Mouse (Mus musculus) hindbrain, embryonic 10.5 days (tissue): ENCODE data around the gene Gm21962. TPM values are rescaled to one million over a fixed set of nuclear protein-coding genes. Genes with fewer than 3 reads are reported as not detected.
"Not testable (repeated sequence)": the region's sequence is repeated elsewhere in the genome, so short reads cannot be mapped to it uniquely, and the experiment has no call there.

Experiments used
- DNase-seq: peaks from one replicate; pipeline ENCODE4 v3.0.0-alpha.2; 2017; ENCODE audit warnings: low spot score
- H3K27ac ChIP-seq: fragments of 300-500 bp; sonication (generic); 2 replicates; pipeline ENCODE4 v1.5.1; 2016; ENCODE audit warnings: mild to moderate bottlenecking, moderate library complexity
- H3K27me3 ChIP-seq: fragments of 300-500 bp; sonication (generic); 2 replicates; pipeline ENCODE4 v1.6.1; 2016; ENCODE audit warnings: mild to moderate bottlenecking; ENCODE audit not compliant: poor library complexity, insufficient read depth, severe bottlenecking
- H3K36me3 ChIP-seq: fragments of 300-500 bp; sonication (generic); 2 replicates; pipeline ENCODE4 v1.6.1; 2016; ENCODE audit warnings: mild to moderate bottlenecking, moderate library complexity
- H3K4me1 ChIP-seq: fragments of 300-500 bp; sonication (generic); replicated peaks from 2 replicates; pipeline ENCODE4 v1.6.1; 2016; ENCODE audit warnings: mild to moderate bottlenecking
- H3K4me3 ChIP-seq: fragments of 300-500 bp; sonication (generic); 2 replicates; pipeline ENCODE4 v1.5.1; 2016; ENCODE audit warnings: mild to moderate bottlenecking, moderate library complexity
- H3K9me3 ChIP-seq: fragments of 300-500 bp; sonication (generic); 2 replicates; pipeline ENCODE4 v1.6.1; 2016; ENCODE audit warnings: mild to moderate bottlenecking, moderate library complexity
- WGBS: fragments of 180-500 bp; shearing (Covaris S2); methylation state at CpG from one replicate; pipeline ENCODE4 v1.1.7; 2016; 5-methylcytosine and 5-hydroxymethylcytosine counted together
- polyA plus RNA-seq: library from polyadenylated mRNA; unstranded; fragments of >200 nt; fragmentation: Nextera tagmentation; extraction: Ambion mirVana; gene quantifications from 2 replicates; pipeline ENCODE4 v1.2.1, GENCODE M21; 2016

Gene Gm21962
- polyA plus RNA-seq = not detected in 2 replicates

GRCm38 (mm10) chr3:137671224-137671623, at the start of gene Gm21962:
Gene Gm21962, plus strand, starts transcription at chr3:137671524.
- DNase-seq, H3K36me3 ChIP-seq, H3K9me3 ChIP-seq, H3K27me3 ChIP-seq, H3K4me3 ChIP-seq, H3K27ac ChIP-seq, H3K4me1 ChIP-seq: not testable (repeated sequence)
- no CpG with 5 or more reads among the region's 3 CpGs for WGBS

- Histone ChIP-seq H3K4me1 (peaks cover 18% of the 10 kb centered on the region), H3K36me3 (peaks cover 8% of the 10 kb centered on the region; the same call in 1 of the 2 replicates), H3K4me3 (no peak overlapping the region), H3K9me3 (no peaks in the 10 kb centered on the region), H3K27ac (no peak overlapping the region), H3K27me3 (peaks cover 45% of the 10 kb centered on the region)
- DNase-seq = no peak
- WGBS = 42% methylated on average over 6 of the region's 6 CpGs
These were observed 49.2 kb upstream of the Gm21962 start for GRCm38 (mm10) chr3:137622091-137622490.

GRCm38 (mm10) chr3:137622895-137623580, 48.3 kb upstream of the Gm21962 start:
- H3K36me3 ChIP-seq = peaks cover 8% of the 10 kb centered on the region; the same call in 1 of the 2 replicates
- peaks cover 18% of the 10 kb centered on the region for H3K4me1 ChIP-seq
- H3K27ac ChIP-seq = peak overlapping the region; percentile 84
- 27% methylated on average over 14 of the region's 14 CpGs for WGBS
- no peak for DNase-seq
- peak overlapping the region; percentile 66 for H3K4me3 ChIP-seq
- no peaks in the 10 kb centered on the region for H3K9me3 ChIP-seq
- peaks cover 45% of the 10 kb centered on the region for H3K27me3 ChIP-seq

GRCm38 (mm10) chr3:137623581-137624362, 47.6 kb upstream of the Gm21962 start:
- Histone ChIP-seq H3K27me3 (peaks cover 45% of the 10 kb centered on the region), H3K4me3 (peak overlapping the region; percentile 66), H3K4me1 (peaks cover 18% of the 10 kb centered on the region), H3K27ac (peak overlapping the region; percentile 84), H3K36me3 (peaks cover 8% of the 10 kb centered on the region; the same call in 1 of the 2 replicates), H3K9me3 (no peaks in the 10 kb centered on the region)
- peak; percentile 74 for DNase-seq
- WGBS = under 1% methylated on average over 47 of the region's 47 CpGs

- H3K4me1 ChIP-seq = peaks cover 18% of the 10 kb centered on the region
- no peaks in the 10 kb centered on the region for H3K9me3 ChIP-seq
- no peak overlapping the region for H3K4me3 ChIP-seq
- 84% methylated on average over 5 of the region's 5 CpGs for WGBS
- peaks cover 45% of the 10 kb centered on the region for H3K27me3 ChIP-seq
- H3K36me3 ChIP-seq = peaks cover 8% of the 10 kb centered on the region; the same call in 1 of the 2 replicates
- no peak overlapping the region for H3K27ac ChIP-seq
- DNase-seq = no peak
These were observed 46.3 kb upstream of the Gm21962 start for GRCm38 (mm10) chr3:137625054-137625453.

GRCm38 (mm10) chr3:137633726-137634125, 37.6 kb upstream of the Gm21962 start:
- H3K27ac ChIP-seq = no peak overlapping the region
- whole genome bisulfite sequencing = 86% methylated on average over 10 of the region's 10 CpGs
- no peaks in the 10 kb centered on the region for H3K4me1 ChIP-seq
- H3K4me3 ChIP-seq = no peak overlapping the region
- H3K9me3 ChIP-seq = no peaks in the 10 kb centered on the region
- H3K36me3 ChIP-seq = no peaks in the 10 kb centered on the region
- no peaks in the 10 kb centered on the region for H3K27me3 ChIP-seq
- no peak for DNase-seq

GRCm38 (mm10) chr3:137636571-137636970, 34.8 kb upstream of the Gm21962 start:
- no peak overlapping the region for H3K27ac ChIP-seq
- H3K4me1 ChIP-seq = no peaks in the 10 kb centered on the region
- DNase-seq = no peak
- 86% methylated on average over 4 of the region's 4 CpGs for WGBS
- no peaks in the 10 kb centered on the region for H3K27me3 ChIP-seq
- H3K4me3 ChIP-seq = no peak overlapping the region
- no peaks in the 10 kb centered on the region for H3K36me3 ChIP-seq
- H3K9me3 ChIP-seq = no peaks in the 10 kb centered on the region

- no peaks in the 10 kb centered on the region for H3K36me3 ChIP-seq
- no peaks in the 10 kb centered on the region for H3K9me3 ChIP-seq
- no peak overlapping the region for H3K4me3 ChIP-seq
- no peak overlapping the region for H3K27ac ChIP-seq
- H3K27me3 ChIP-seq = no peaks in the 10 kb centered on the region
- no peak for DNase-seq
- 95% methylated on average over 5 of the region's 5 CpGs for WGBS
- H3K4me1 ChIP-seq = peaks cover 10% of the 10 kb centered on the region
These were observed 30.1 kb upstream of the Gm21962 start for GRCm38 (mm10) chr3:137641238-137641637.

- Histone ChIP-seq H3K9me3 (no peaks in the 10 kb centered on the region), H3K4me1 (peaks cover 10% of the 10 kb centered on the region), H3K4me3 (no peak overlapping the region), H3K27me3 (no peaks in the 10 kb centered on the region), H3K27ac (no peak overlapping the region), H3K36me3 (no peaks in the 10 kb centered on the region)
- no peak for DNase-seq
- 59% methylated on average over 8 of the region's 8 CpGs for WGBS
These were observed 29.2 kb upstream of the Gm21962 start for GRCm38 (mm10) chr3:137642137-137642536.

- Histone ChIP-seq H3K36me3 (no peaks in the 10 kb centered on the region), H3K4me3 (no peak overlapping the region), H3K27ac (no peak overlapping the region), H3K4me1 (peaks cover 10% of the 10 kb centered on the region), H3K9me3 (no peaks in the 10 kb centered on the region), H3K27me3 (no peaks in the 10 kb centered on the region)
- WGBS = 59% methylated on average over 3 of the region's 3 CpGs
- DNase-seq = no peak
These were observed 28.8 kb upstream of the Gm21962 start for GRCm38 (mm10) chr3:137642568-137642967.

- no peak for DNase-seq
- peaks cover 10% of the 10 kb centered on the region for H3K4me1 ChIP-seq
- H3K4me3 ChIP-seq = no peak overlapping the region
- WGBS = 92% methylated on average over 3 of the region's 3 CpGs
- H3K9me3 ChIP-seq = no peaks in the 10 kb centered on the region
- H3K27ac ChIP-seq = no peak overlapping the region
- no peaks in the 10 kb centered on the region for H3K27me3 ChIP-seq
- H3K36me3 ChIP-seq = no peaks in the 10 kb centered on the region
These were observed 27.2 kb upstream of the Gm21962 start for GRCm38 (mm10) chr3:137644081-137644480.

GRCm38 (mm10) chr3:137644947-137645346, 26.4 kb upstream of the Gm21962 start:
- WGBS = 89% methylated on average over 6 of the region's 6 CpGs
- H3K4me3 ChIP-seq = no peak overlapping the region
- H3K4me1 ChIP-seq = peaks cover 10% of the 10 kb centered on the region
- H3K27me3 ChIP-seq = no peaks in the 10 kb centered on the region
- DNase-seq = no peak
- no peak overlapping the region for H3K27ac ChIP-seq
- H3K9me3 ChIP-seq = no peaks in the 10 kb centered on the region
- H3K36me3 ChIP-seq = no peaks in the 10 kb centered on the region

- Histone ChIP-seq H3K4me1 (peaks cover 3% of the 10 kb centered on the region), H3K4me3 (no peak overlapping the region), H3K27ac (no peak overlapping the region), H3K27me3 (no peaks in the 10 kb centered on the region), H3K36me3 (no peaks in the 10 kb centered on the region), H3K9me3 (no peaks in the 10 kb centered on the region)
- DNase-seq = no peak
- 84% methylated on average over 12 of the region's 12 CpGs for WGBS
These were observed 23.8 kb upstream of the Gm21962 start for GRCm38 (mm10) chr3:137647427-137648100.
